Mouse (Mus musculus): Measurements from ENCODE around the gene Sp110.
"Not testable (repeated sequence)": the region's sequence is repeated elsewhere in the genome, so short reads cannot be mapped to it uniquely, and the experiment has no call there.

DNA sequence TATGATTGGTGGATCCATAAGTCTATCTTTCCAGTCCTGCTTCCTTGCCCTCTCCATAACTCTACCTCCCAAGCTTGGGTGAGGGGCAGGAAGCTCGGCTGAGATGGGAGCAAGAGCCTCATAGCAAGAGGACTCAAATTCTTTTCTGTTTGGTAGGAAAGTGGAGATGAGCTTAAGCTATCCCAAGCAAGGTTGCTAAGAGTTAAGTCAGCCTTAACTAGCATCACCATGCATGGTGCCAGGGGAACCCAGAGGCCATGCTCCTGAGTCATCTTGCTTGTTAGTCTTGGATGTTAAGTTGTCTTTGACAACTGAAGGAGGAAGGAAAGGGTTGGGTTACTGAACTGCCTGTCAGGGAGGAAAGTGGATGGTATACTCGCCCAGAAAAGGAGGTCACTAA is 9.9 kb downstream of the Sp110 start:
- TF ChIP-seq POLR2A, CTCF (IDR thresholded peaks at IDR 0.05; ENCODE audit: insufficient read depth, low read depth, low read length): not testable (repeated sequence)

Data from olfactory bulb, adult 2 months (tissue).